Mouse (Mus musculus) liver, postnatal 0 days (tissue): ENCODE measurements around the gene Bola1.
"Not testable (repeated sequence)": the region's sequence is repeated elsewhere in the genome, so short reads cannot be mapped to it uniquely, and the experiment has no call there.

Experiments
- CTCF ChIP-seq: sonication (generic); IDR thresholded peaks from 2 replicates; pipeline ENCODE4 v1.5.1; 2016; ENCODE audit warnings: antibody characterized with exemption, low read depth
- EP300 ChIP-seq: IDR thresholded peaks from 2 replicates; pipeline ENCODE4 v1.6.1; 2016; ENCODE audit warnings: antibody characterized with exemption, low read depth, mild to moderate bottlenecking

- not testable (repeated sequence) for TF ChIP-seq CTCF, EP300
These were observed 20.8 kb downstream of the Bola1 start for GRCm38 (mm10) chr3:96198601-96199251.
